Mouse (Mus musculus): ENCODE data around the gene Pcca. TPM values are rescaled to one million over a fixed set of nuclear protein-coding genes. Genes with fewer than 3 reads are reported as not detected.

Pcca gene
- total RNA-seq (2021), result 100 to 1,000 TPM; 128 to 156 TPM
- long read RNA-seq, experiment 1, transcript Pcca-201 (24 exons, 2,592 nt), result major isoform, 132 of 160 reads
- long read RNA-seq, experiment 1, partial matches to known transcripts, result 11 of 160 reads
- long read RNA-seq, experiment 1, other reads (novel, unspliced or antisense), result 17 of 160 reads
- long read RNA-seq, experiment 2, transcript Pcca-201 (24 exons, 2,592 nt), result major isoform, 19 of 34 reads
- long read RNA-seq, experiment 2, partial matches to known transcripts, result 9 of 34 reads
- long read RNA-seq, experiment 2, other reads (novel, unspliced or antisense), result 5 of 34 reads

GRCm38 (mm10) chr14:122534017-122534924 lies at the start of gene Pcca:
Gene Pcca (plus strand): TSS chr14:122534324.
- peak; percentile 98 for DNase-seq

DNA sequence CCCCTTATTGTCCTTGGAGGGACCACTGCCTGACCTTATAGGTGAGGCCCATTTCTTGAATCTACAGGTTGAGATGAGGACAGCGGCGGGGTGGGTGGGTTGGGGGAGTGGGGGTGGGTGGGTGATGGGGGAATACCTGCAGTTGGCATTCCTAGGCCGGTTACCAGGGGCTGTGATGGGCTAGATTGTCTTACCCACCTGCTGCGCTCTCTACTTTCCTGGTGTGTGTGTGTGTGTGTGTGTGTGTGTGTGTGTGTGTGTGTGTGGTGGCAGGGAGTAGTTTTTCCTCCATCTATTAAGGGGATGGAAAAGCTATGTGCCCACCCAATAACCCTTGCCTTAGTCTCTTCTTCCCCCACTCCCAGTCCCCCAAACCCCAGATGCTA lies 49.7 kb upstream of the Pcca start:
- DNase-seq, result no peak

GRCm38 (mm10) chr14:122484844-122485551 lies 49.1 kb upstream of the Pcca start:
- DNase-seq, result no peak

DNA sequence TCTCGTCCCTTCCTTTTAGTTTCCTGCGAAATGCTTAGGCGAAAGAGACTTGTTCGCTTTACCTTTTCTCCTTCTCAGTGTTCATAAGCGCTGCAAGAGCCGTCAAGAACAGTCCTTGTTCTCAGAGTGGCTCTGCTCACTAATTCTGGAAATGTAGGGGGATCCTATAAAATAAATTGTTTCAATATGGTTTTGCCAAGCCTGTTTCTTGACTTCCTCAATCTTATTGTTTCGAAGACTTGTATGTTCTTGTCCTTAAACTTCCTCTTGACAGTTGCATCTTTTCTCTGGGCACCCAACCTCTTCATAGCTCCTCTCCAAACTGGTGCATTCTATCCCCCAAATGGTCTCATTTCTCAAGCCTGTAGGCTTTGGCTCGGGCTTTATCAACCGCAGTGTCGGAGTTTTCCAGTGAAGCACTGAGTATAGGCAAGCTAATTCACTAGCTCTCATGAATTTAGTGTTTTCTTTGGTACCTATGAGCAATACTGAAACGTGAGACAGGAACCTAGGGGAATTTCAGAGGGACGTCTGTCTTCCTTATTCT lies 48.4 kb upstream of the Pcca start:
- DNase-seq, result no peak

DNA sequence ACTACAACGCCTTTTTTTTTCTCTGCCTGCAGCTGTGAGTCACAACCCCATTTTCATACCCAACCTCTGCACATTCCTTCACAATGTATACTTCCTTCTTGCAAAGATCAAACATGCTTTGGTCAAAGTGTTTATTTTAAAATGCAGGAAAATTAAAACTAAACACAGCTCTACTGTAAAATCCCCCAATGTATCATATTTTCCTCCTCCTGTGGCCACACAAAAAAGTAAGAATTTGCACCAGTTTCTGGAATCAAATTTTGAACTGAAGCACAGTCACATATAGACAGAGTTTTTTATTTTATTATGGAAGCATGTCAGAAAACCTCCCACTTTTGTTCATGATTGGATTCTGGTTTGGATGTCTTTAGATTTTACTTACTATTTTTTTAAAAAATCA lies 47.5 kb upstream of the Pcca start:
- DNase-seq, result no peak

- no peak for DNase-seq
Observed at GRCm38 (mm10) chr14:122487366-122487765, 46.8 kb upstream of the Pcca start.

DNA sequence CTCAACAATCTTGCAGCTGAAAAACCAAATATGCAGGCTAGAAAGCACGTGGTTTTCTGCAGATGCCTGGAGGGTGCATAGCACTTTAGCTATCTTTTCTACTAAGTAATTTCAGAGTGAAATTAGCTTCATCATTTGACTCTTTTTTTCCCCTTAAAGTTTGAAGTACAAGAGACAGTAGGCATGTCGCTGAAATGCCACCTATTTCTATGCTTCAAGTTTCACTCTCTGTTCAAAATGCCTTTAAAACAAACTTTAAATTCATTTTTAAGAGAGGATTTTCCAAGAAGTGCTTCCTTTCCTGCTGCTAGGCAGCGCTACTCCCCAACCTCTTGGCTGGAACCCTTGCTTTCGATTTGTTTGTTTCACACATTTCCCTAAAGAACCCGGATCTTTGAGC lies 45.1 kb upstream of the Pcca start:
- DNase-seq, result no peak

GRCm38 (mm10) chr14:122489686-122490414 lies 44.3 kb upstream of the Pcca start:
- DNase-seq, result no peak

DNA sequence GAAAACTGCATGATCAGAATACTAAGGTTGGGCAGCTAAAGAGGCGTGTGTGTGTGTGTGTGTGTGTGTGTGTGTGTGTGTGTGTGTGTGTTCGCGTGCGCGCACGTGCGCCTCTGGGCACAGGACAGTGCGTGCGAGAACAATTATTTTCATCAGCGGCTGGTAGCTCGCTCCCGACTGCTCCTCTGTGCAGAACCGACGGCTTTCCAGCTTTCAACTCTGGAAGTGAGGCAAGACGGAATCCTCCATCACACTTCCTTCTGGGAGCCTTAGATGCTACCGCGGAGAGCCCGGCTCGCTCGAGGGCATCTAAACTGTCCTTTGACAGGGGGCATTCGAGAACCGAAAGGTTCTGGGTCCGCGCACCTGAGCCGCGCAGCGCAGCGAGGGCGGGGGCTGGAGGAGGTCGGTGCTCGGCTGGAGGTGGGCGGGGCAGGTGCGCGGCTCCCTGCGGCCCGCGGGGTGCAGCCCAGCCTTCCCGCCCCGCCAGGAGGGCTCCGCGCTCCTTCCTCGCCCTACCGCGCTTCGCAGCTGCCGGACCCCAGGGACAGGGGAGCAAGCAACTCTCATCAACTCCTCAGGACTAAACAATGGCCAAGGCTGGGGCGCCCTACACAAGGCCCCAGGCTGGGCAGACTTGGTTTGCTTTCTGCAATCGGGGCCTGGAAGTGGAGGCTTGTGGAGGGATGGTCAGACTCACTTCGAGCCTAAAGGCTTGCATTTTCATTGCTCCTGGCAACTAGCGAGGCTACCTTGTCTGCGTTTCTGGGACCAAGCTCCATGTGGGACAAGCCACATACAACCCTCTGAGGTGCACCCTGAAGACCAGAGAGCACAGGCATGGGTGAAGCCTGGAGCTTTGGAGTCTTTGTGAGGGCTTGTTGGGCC lies 43.4 kb upstream of the Pcca start, which contains the start of gene Gm10837:
TSS of gene Gm10837 (plus strand) at position 146 of the 888 bp plus-strand sequence.
- DNase-seq, result no peak

- no peak for DNase-seq
Observed at GRCm38 (mm10) chr14:122491521-122491920, 42.6 kb upstream of the Pcca start.

GRCm38 (mm10) chr14:122492015-122492414 lies 42.1 kb upstream of the Pcca start:
- no peak for DNase-seq

GRCm38 (mm10) chr14:122509058-122509457 lies 25.1 kb upstream of the Pcca start:
- no peak for DNase-seq

DNA sequence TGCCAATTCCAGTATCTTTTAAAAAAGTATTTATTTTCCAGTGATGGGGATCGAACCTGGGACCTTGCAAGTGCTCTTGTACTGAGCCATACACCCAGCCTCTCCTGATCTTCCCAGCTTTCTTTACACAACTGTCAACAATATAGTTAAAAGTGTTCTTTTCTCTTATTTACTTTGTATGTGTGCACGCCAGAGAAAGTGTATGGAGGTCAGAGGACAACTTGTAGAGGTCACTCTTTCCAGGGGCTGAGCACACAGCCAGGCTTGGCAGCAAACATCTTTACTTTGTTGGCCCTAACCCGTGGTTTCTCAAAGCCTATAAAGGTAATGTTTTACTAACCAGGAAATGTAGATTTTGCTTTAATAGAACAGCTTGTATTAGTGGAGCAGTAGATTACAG lies 22.6 kb upstream of the Pcca start:
- DNase-seq, result no peak

DNA sequence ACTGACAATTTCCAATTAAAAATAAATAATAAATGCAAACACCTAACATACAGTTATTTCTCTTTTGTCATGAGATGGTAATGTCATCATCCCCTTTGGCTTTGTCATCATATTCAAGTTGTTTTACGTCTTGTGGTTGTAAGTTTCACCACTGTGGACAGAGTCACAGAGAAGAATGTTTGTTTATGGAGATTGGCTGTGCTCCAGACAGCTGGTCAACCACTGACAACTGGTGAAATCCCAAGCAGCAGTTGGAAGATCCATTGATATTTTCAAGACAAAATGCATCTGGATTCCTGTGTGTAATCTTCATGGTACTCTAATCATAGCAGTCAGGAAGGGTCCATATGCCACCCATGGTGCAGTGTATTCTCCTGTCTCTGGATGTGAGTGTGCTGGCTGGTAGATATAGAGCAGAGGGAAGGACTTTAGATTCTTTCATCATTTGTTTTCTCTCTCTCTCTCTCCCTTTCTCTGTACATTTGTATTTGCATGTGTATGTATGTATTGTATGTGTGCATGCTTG lies 20.6 kb upstream of the Pcca start:
- no peak for DNase-seq

DNA sequence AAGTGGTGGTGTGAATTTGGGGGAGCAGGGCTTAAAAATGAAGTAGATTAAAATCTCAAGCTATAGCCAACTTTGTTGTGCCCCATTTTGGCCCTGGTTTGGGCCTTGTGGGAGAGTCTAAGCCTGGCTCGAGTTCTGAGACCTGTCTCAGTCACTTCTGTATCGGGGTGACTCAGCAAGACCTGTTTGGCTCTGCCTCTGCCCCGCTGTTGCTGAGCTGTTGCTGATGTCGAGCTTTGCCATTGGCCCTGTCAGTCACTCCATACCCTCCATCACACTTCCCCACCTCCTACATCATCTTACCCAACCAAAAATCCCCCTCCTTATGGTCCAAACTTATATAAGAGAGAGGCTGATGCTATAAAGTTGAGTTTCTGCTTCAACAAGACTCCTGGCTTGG lies 5.6 kb upstream of the Pcca start:
- no peak for DNase-seq

GRCm38 (mm10) chr14:122535986-122536385 lies 1.9 kb downstream of the Pcca start:
- DNase-seq, result no peak

- DNase-seq, result peak in 1 of 2 experiments; percentile 41
Observed at GRCm38 (mm10) chr14:122548421-122548820, 14.3 kb downstream of the Pcca start.

DNA sequence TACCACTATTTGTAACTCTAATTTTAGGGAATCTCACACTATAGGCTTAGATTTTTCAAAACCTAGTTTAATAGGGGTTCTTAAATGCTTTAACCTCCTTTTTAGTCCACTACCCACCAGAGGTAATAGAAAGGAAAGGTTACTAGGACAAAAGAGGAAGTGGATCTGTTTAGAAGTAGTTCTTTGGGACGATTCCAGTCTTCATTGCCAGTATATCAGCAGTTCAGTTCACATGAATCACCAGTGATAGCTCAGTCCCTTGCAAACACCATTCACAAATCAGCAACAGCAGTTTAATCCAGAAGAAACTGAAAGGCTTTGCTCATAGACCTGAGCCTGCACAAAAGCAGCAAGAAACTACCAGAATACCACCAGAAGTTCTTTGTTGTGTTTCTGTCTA lies 14.8 kb downstream of the Pcca start:
- DNase-seq, result no peak

- no peak for DNase-seq
Observed at GRCm38 (mm10) chr14:122552761-122553445, 18.8 kb downstream of the Pcca start.

GRCm38 (mm10) chr14:122557353-122557752 lies 23.2 kb downstream of the Pcca start:
- DNase-seq, result no peak
